Mouse (Mus musculus): ENCODE measurements around the gene Gclc.

- TF ChIP-seq CTCF (IDR thresholded peaks at IDR 0.05; ENCODE audit: insufficient read depth, low read length): no peak
- no peak for TF ChIP-seq POLR2A (IDR thresholded peaks at IDR 0.05; ENCODE audit: borderline replicate concordance, extremely low read depth, low read depth, low read length)
Measured at GRCm38 (mm10) chr9:77707433-77708139, 46.7 kb upstream of the Gclc start.
